Mouse (Mus musculus) heart, adult 18-20 months (tissue): ENCODE measurements at regions not wholly inside any gene's neighbourhood (a gene's known extent, or its start where the extent isn't known, plus 50 kb on each side); places are given as distances from the start of the nearest gene placed in this dataset.

ENCODE experiments used
- DNase-seq, 2 experiments: peaks; one replicate each; pipeline ENCODE4 v3.0.0; 2021 to 2022; ENCODE audit warnings: mixed read lengths in 1 of 2

GRCm38 (mm10) chr5:111506821-111507220 is 89.7 kb downstream of the Mn1 start:
- DNase-seq, result peak; percentile 70 to 82

GRCm38 (mm10) chr5:111507332-111507731 is 90.2 kb downstream of the Mn1 start:
- DNase-seq, result no peak

GRCm38 (mm10) chr5:111509014-111509561 is 91.9 kb downstream of the Mn1 start:
- peak; percentile 50 to 75 for DNase-seq

GRCm38 (mm10) chr5:111509575-111510057 is 92.5 kb downstream of the Mn1 start:
- peak; percentile 35 to 50 for DNase-seq

- DNase-seq, result no peak
Measured at GRCm38 (mm10) chr5:111510183-111510878, 93.2 kb downstream of the Mn1 start.

GRCm38 (mm10) chr5:111510879-111511231 is 93.7 kb downstream of the Mn1 start:
- DNase-seq, result no peak

- DNase-seq, result no peak
Measured at GRCm38 (mm10) chr5:111511982-111512381, 94.8 kb downstream of the Mn1 start.

- DNase-seq, result no peak
Measured at GRCm38 (mm10) chr5:111513976-111514375, 96.8 kb downstream of the Mn1 start.

GRCm38 (mm10) chr5:111519059-111519458 is 101.9 kb downstream of the Mn1 start:
- DNase-seq, result no peak

GRCm38 (mm10) chr5:111519500-111520041 is 102.4 kb downstream of the Mn1 start:
- no peak for DNase-seq

- no peak for DNase-seq
Measured at GRCm38 (mm10) chr5:111521866-111522265, 104.7 kb downstream of the Mn1 start.

GRCm38 (mm10) chr5:111522586-111522985 is 105.4 kb downstream of the Mn1 start:
- peak in 1 of 2 experiments; percentile 27 for DNase-seq

GRCm38 (mm10) chr5:111527741-111528140 is 110.6 kb downstream of the Mn1 start:
- DNase-seq, result no peak

- peak in 1 of 2 experiments; percentile 16 for DNase-seq
Measured at GRCm38 (mm10) chr5:111529096-111529495, 111.9 kb downstream of the Mn1 start.

GRCm38 (mm10) chr5:111530628-111531524 is 113.7 kb downstream of the Mn1 start:
- peak; percentile 44 to 70 for DNase-seq

- DNase-seq, result peak; percentile 35 to 61
Measured at GRCm38 (mm10) chr5:111532446-111533035, 115.4 kb downstream of the Mn1 start.

- DNase-seq, result peak; percentile 67 to 83
Measured at GRCm38 (mm10) chr5:111535978-111536377, 118.8 kb downstream of the Mn1 start.

- no peak for DNase-seq
Measured at GRCm38 (mm10) chr5:111538560-111539450, 121.6 kb downstream of the Mn1 start.

- no peak for DNase-seq
Measured at GRCm38 (mm10) chr5:111540486-111540885, 123.3 kb downstream of the Mn1 start.

GRCm38 (mm10) chr5:111542077-111542476 is 124.9 kb downstream of the Mn1 start:
- no peak for DNase-seq
